Mouse (Mus musculus) hindbrain, embryonic 16.5 days (tissue): ENCODE data around the gene Arhgef10l. TPM values are rescaled to one million over a fixed set of nuclear protein-coding genes. Genes with fewer than 3 reads are reported as not detected.
"Not testable (repeated sequence)": the region's sequence is repeated elsewhere in the genome, so short reads cannot be mapped to it uniquely, and the experiment has no call there.

ENCODE experiments used
- ATAC-seq: fragments of 200-750 bp; cut with Nextera tagmentation; 2 replicates; pipeline ENCODE4 v1.8.0; 2017; ENCODE audit warnings: moderate TSS enrichment, moderate library complexity
- H3K27ac ChIP-seq: fragments of 300-500 bp; sonication (generic); 2 replicates; pipeline ENCODE4 v1.5.1; 2014; ENCODE audit warnings: low read depth, mild to moderate bottlenecking, control low read depth, low read length, moderate library complexity
- H3K27me3 ChIP-seq: fragments of 300-500 bp; sonication (generic); replicated peaks from 2 replicates; pipeline ENCODE4 v1.6.1; 2014; ENCODE audit warnings: low read length; ENCODE audit not compliant: control insufficient read depth, insufficient read depth
- H3K36me3 ChIP-seq: fragments of 300-500 bp; sonication (generic); 2 replicates; pipeline ENCODE4 v1.6.1; 2014; ENCODE audit warnings: mild to moderate bottlenecking, low read length, moderate library complexity, mixed read lengths; ENCODE audit not compliant: control insufficient read depth, insufficient read depth
- H3K4me1 ChIP-seq: fragments of 300-500 bp; sonication (generic); 2 replicates; pipeline ENCODE4 v1.6.1; 2014; ENCODE audit warnings: low read depth, low read length; ENCODE audit not compliant: control insufficient read depth, insufficient read depth
- H3K4me2 ChIP-seq: fragments of 300-500 bp; sonication (generic); 2 replicates; pipeline ENCODE4 v1.6.1; 2014; ENCODE audit warnings: mild to moderate bottlenecking, low read length, control low read depth, moderate library complexity
- H3K4me3 ChIP-seq: fragments of 300-500 bp; sonication (generic); 2 replicates; pipeline ENCODE4 v1.5.1; 2014; ENCODE audit warnings: mild to moderate bottlenecking, low read length, control low read depth, moderate library complexity
- H3K9ac ChIP-seq: fragments of 300-500 bp; sonication (generic); 2 replicates; pipeline ENCODE4 v1.6.1; 2014; ENCODE audit warnings: low read depth, mild to moderate bottlenecking, control low read depth, low read length, moderate library complexity
- H3K9me3 ChIP-seq: fragments of 300-500 bp; sonication (generic); 2 replicates; pipeline ENCODE4 v1.6.1; 2014; ENCODE audit warnings: mild to moderate bottlenecking, low read length, moderate library complexity; ENCODE audit not compliant: control insufficient read depth
- WGBS: fragments of 180-500 bp; shearing (Covaris S2); extraction: QIAGEN DNeasy Blood & Tissue Kit; methylation state at CpG from one replicate; pipeline ENCODE4 v1.1.7; 2014; 5-methylcytosine and 5-hydroxymethylcytosine counted together
- polyA plus RNA-seq: library from polyadenylated mRNA; unstranded; fragments of >200 nt; fragmentation: Nextera tagmentation; extraction: Ambion mirVana; gene quantifications from 2 replicates; pipeline ENCODE4 v1.2.1, GENCODE M21; 2015

Arhgef10l gene
- polyA plus RNA-seq, 1 experiment from 2014 or later: 20.7 TPM

DNA sequence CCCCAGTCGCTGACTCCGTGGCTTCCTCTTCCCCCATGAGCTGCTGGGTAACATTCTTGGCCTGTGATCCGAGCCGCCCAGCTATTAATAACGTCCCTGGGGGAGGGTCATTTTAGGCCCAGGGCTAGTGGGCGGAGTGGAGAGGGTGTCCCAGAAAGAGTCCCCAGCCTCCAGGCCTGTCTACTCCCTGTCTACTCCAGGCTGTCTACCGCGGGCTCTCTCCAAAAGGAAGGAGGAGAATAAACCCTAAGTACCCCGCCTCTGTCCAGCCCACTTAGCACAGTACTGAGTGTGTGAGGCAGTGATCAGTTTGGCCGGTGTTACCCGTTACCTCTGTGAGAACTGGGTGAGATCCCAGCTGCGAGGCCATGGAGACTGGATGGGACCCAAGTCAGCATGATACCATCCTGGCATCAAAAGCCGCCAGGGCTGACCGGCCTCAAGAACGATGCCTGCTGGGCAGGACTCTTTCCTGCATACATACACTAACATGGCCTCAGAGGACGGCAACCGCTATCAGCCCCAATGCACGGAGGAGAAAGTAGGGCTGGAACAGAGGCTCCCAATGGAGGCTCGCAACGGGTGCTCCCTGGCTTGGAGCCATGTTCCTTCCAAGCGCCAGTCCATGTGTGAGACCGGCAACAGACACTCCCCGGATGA is 84.0 kb downstream of the Arhgef10l start:
- peak overlapping the region; percentile 32; the same call in 1 of the 2 replicates for H3K27ac ChIP-seq
- 53% methylated on average over 23 of the region's 23 CpGs for WGBS
- peak; percentile 73 for ATAC-seq

GRCm38 (mm10) chr4:140581341-140581729 is 84.5 kb downstream of the Arhgef10l start:
- Histone ChIP-seq H3K9me3 (no peaks in the 10 kb centered on the region), H3K4me3 (no peak overlapping the region), H3K9ac (no peak overlapping the region), H3K27ac (peak overlapping the region; percentile 32; the same call in 1 of the 2 replicates), H3K36me3 (peaks cover 22% of the 10 kb centered on the region), H3K4me2 (no peak overlapping the region), H3K27me3 (no peaks in the 10 kb centered on the region), H3K4me1 (peaks cover 9% of the 10 kb centered on the region; the same call in 1 of the 2 replicates)
- 0 out of 2 replicates have a peak, but pooled peaks have one; percentile 18 for ATAC-seq
- 66% methylated on average over 16 of the region's 16 CpGs for WGBS

More for the DNA sequence above, 84.0 kb downstream of the Arhgef10l start:
- Histone ChIP-seq H3K4me2 (no peak overlapping the region), H3K9me3 (no peaks in the 10 kb centered on the region), H3K36me3 (peaks cover 25% of the 10 kb centered on the region), H3K27me3 (no peaks in the 10 kb centered on the region), H3K9ac (no peak overlapping the region), H3K4me1 (peaks cover 9% of the 10 kb centered on the region; the same call in 1 of the 2 replicates), H3K4me3 (no peak overlapping the region)

DNA sequence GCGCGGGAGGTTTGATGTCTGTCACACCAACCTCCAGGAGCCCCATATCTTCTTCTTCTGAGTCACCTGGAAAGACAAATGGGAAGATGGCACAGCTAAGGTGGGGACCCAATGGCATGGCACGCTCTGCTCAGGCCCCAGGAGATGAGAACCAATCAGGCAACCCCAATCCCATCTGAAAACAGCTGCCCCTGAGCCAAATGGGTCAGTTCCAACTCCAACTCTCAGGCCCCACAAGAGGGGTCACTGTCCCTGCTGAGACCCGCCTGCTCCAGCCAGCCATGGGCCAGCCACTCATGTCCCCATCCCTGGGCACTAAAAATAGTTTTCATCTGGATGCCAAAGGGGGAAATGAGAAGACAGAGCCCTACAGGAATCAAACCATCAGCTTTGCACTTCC is 84.9 kb downstream of the Arhgef10l start:
- no peaks in the 10 kb centered on the region for H3K9me3 ChIP-seq
- H3K36me3 ChIP-seq: peaks cover 22% of the 10 kb centered on the region
- WGBS: 77% methylated on average over 4 of the region's 4 CpGs
- ATAC-seq: peak; percentile 27; the same call in 1 of the 2 replicates
- no peak overlapping the region for H3K4me2 ChIP-seq
- peaks cover 9% of the 10 kb centered on the region; the same call in 1 of the 2 replicates for H3K4me1 ChIP-seq
- no peak overlapping the region for H3K9ac ChIP-seq
- no peak overlapping the region; the same call in 1 of the 2 replicates for H3K27ac ChIP-seq
- no peak overlapping the region for H3K4me3 ChIP-seq
- no peaks in the 10 kb centered on the region for H3K27me3 ChIP-seq

GRCm38 (mm10) chr4:140579576-140579975 is 86.2 kb downstream of the Arhgef10l start:
- WGBS: 85% methylated on average over 8 of the region's 8 CpGs
- Histone ChIP-seq H3K4me2 (no peak overlapping the region), H3K36me3 (peaks cover 32% of the 10 kb centered on the region), H3K27ac (no peak overlapping the region), H3K4me3 (no peak overlapping the region), H3K9me3 (no peaks in the 10 kb centered on the region), H3K27me3 (no peaks in the 10 kb centered on the region), H3K9ac (no peak overlapping the region), H3K4me1 (peaks cover 9% of the 10 kb centered on the region; the same call in 1 of the 2 replicates)
- ATAC-seq: no peak

GRCm38 (mm10) chr4:140579149-140579548 is 86.7 kb downstream of the Arhgef10l start:
- WGBS: 92% methylated on average over 13 of the region's 13 CpGs
- peaks cover 9% of the 10 kb centered on the region; the same call in 1 of the 2 replicates for H3K4me1 ChIP-seq
- no peaks in the 10 kb centered on the region for H3K27me3 ChIP-seq
- H3K4me3 ChIP-seq: no peak overlapping the region
- peaks cover 32% of the 10 kb centered on the region for H3K36me3 ChIP-seq
- H3K9me3 ChIP-seq: no peaks in the 10 kb centered on the region
- H3K27ac ChIP-seq: no peak overlapping the region
- H3K4me2 ChIP-seq: no peak overlapping the region
- no peak for ATAC-seq
- H3K9ac ChIP-seq: no peak overlapping the region

DNA sequence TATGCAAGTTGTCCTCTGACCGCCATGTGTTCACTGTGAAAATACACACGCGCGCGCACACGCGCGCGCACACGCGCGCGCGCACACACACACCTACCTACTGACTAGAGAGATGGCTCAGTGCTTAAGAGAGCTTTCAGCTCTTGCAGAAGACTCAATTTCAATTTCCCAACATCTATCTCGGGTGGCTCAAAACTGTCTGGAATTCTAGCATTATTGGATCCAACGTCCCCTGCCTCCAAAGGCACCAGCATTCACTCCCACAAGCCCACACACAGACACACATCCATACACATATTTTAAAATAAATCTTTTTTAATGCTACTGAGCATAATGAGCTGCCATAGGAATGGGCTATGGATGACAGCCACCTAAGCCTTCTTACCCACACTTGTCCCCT is 89.2 kb downstream of the Arhgef10l start:
- H3K4me3 ChIP-seq: no peak overlapping the region
- H3K27me3 ChIP-seq: no peaks in the 10 kb centered on the region
- no peaks in the 10 kb centered on the region for H3K9me3 ChIP-seq
- no peak for ATAC-seq
- H3K36me3 ChIP-seq: peaks cover 41% of the 10 kb centered on the region
- no peak overlapping the region for H3K4me2 ChIP-seq
- no peak overlapping the region for H3K27ac ChIP-seq
- peaks cover 4% of the 10 kb centered on the region; the same call in 1 of the 2 replicates for H3K4me1 ChIP-seq
- H3K9ac ChIP-seq: no peak overlapping the region
- WGBS: 98% methylated on average over 16 of the region's 16 CpGs

GRCm38 (mm10) chr4:140574863-140575262 is 90.9 kb downstream of the Arhgef10l start:
- ATAC-seq, H3K27me3 ChIP-seq, H3K4me3 ChIP-seq, H3K9ac ChIP-seq, H3K27ac ChIP-seq, H3K4me2 ChIP-seq, H3K9me3 ChIP-seq, H3K4me1 ChIP-seq: not testable (repeated sequence)
- H3K36me3 ChIP-seq: peaks cover 45% of the 10 kb centered on the region
- WGBS: 89% methylated on average over 7 of the region's 7 CpGs

- H3K27ac ChIP-seq: no peak overlapping the region
- H3K9me3 ChIP-seq: no peaks in the 10 kb centered on the region
- no peak overlapping the region for H3K9ac ChIP-seq
- no peaks in the 10 kb centered on the region for H3K4me1 ChIP-seq
- H3K4me2 ChIP-seq: no peak overlapping the region
- 74% methylated on average over 17 of the region's 17 CpGs for WGBS
- no peaks in the 10 kb centered on the region for H3K27me3 ChIP-seq
- ATAC-seq: no peak
- no peak overlapping the region for H3K4me3 ChIP-seq
- peaks cover 50% of the 10 kb centered on the region for H3K36me3 ChIP-seq
Observed at GRCm38 (mm10) chr4:140572376-140572775, 93.4 kb downstream of the Arhgef10l start.

GRCm38 (mm10) chr4:140569394-140569793 is 96.4 kb downstream of the Arhgef10l start:
- Histone ChIP-seq H3K4me1 (no peaks in the 10 kb centered on the region), H3K27ac (no peak overlapping the region), H3K9ac (no peak overlapping the region), H3K9me3 (peaks cover 4% of the 10 kb centered on the region; the same call in 1 of the 2 replicates), H3K4me3 (no peak overlapping the region), H3K27me3 (no peaks in the 10 kb centered on the region), H3K36me3 (peaks cover 53% of the 10 kb centered on the region), H3K4me2 (no peak overlapping the region)
- WGBS: 97% methylated on average over 2 of the region's 2 CpGs
- no peak for ATAC-seq
